Mouse (Mus musculus): ENCODE results near the gene Mapk3. TPM values are rescaled to one million over a fixed set of nuclear protein-coding genes. Genes with fewer than 3 reads are reported as not detected.

Mapk3 gene
- polyA plus RNA-seq, 1 experiment from 2014 or later: 52.1 TPM

- H3K27ac ChIP-seq (ENCODE audit: low read depth, low read length): no peak overlapping the region
- H3K27me3 ChIP-seq (ENCODE audit: control insufficient read depth, insufficient read depth, low read length): no peaks in the 10 kb centered on the region
- H3K4me3 ChIP-seq (ENCODE audit: low read depth, low read length): no peak overlapping the region
- peaks cover 17% of the 10 kb centered on the region for H3K4me1 ChIP-seq (ENCODE audit: control insufficient read depth, insufficient read depth, low read length)
- 88% methylated on average over 7 of the region's 7 CpGs for WGBS (ENCODE audit: insufficient replicate concordance)
- H3K9ac ChIP-seq (ENCODE audit: low read depth, low read length): no peak overlapping the region
- H3K36me3 ChIP-seq (ENCODE audit: control insufficient read depth, insufficient read depth, low read length): peaks cover 43% of the 10 kb centered on the region
- H3K9me3 ChIP-seq (replicated peaks; ENCODE audit: control insufficient read depth, low read length): no peaks in the 10 kb centered on the region
- no peak for ATAC-seq (replicated peaks; ENCODE audit: insufficient number of reproducible peaks, low FRiP score, low TSS enrichment)
- H3K4me2 ChIP-seq: no peak overlapping the region
Observed at GRCm38 (mm10) chr7:126784469-126784868, 25.1 kb downstream of the Mapk3 start.

GRCm38 (mm10) chr7:126785056-126785455 lies 25.7 kb downstream of the Mapk3 start:
- Histone ChIP-seq H3K9ac (ENCODE audit: low read depth, low read length) (no peak overlapping the region), H3K36me3 (ENCODE audit: control insufficient read depth, insufficient read depth, low read length) (peaks cover 45% of the 10 kb centered on the region), H3K9me3 (replicated peaks; ENCODE audit: control insufficient read depth, low read length) (no peaks in the 10 kb centered on the region), H3K4me2 (no peak overlapping the region), H3K27me3 (ENCODE audit: control insufficient read depth, insufficient read depth, low read length) (no peaks in the 10 kb centered on the region), H3K27ac (ENCODE audit: low read depth, low read length) (no peak overlapping the region), H3K4me1 (ENCODE audit: control insufficient read depth, insufficient read depth, low read length) (peaks cover 13% of the 10 kb centered on the region), H3K4me3 (ENCODE audit: low read depth, low read length) (no peak overlapping the region)
- no peak for ATAC-seq (replicated peaks; ENCODE audit: insufficient number of reproducible peaks, low FRiP score, low TSS enrichment)
- WGBS (ENCODE audit: insufficient replicate concordance): 62% methylated on average over 4 of the region's 4 CpGs

GRCm38 (mm10) chr7:126786142-126786541 lies 26.7 kb downstream of the Mapk3 start:
- Histone ChIP-seq H3K9ac (ENCODE audit: low read depth, low read length) (no peak overlapping the region), H3K27me3 (ENCODE audit: control insufficient read depth, insufficient read depth, low read length) (no peaks in the 10 kb centered on the region), H3K4me1 (ENCODE audit: control insufficient read depth, insufficient read depth, low read length) (peaks cover 12% of the 10 kb centered on the region), H3K9me3 (replicated peaks; ENCODE audit: control insufficient read depth, low read length) (no peaks in the 10 kb centered on the region), H3K4me2 (no peak overlapping the region), H3K4me3 (ENCODE audit: low read depth, low read length) (no peak overlapping the region), H3K27ac (ENCODE audit: low read depth, low read length) (no peak overlapping the region), H3K36me3 (ENCODE audit: control insufficient read depth, insufficient read depth, low read length) (peaks cover 47% of the 10 kb centered on the region)
- 90% methylated on average over 14 of the region's 14 CpGs for WGBS (ENCODE audit: insufficient replicate concordance)
- no peak for ATAC-seq (replicated peaks; ENCODE audit: insufficient number of reproducible peaks, low FRiP score, low TSS enrichment)

- Histone ChIP-seq H3K9me3 (replicated peaks; ENCODE audit: control insufficient read depth, low read length) (no peaks in the 10 kb centered on the region), H3K4me2 (no peak overlapping the region), H3K36me3 (ENCODE audit: control insufficient read depth, insufficient read depth, low read length) (peaks cover 47% of the 10 kb centered on the region), H3K4me1 (ENCODE audit: control insufficient read depth, insufficient read depth, low read length) (peaks cover 4% of the 10 kb centered on the region), H3K9ac (ENCODE audit: low read depth, low read length) (no peak overlapping the region), H3K27me3 (ENCODE audit: control insufficient read depth, insufficient read depth, low read length) (no peaks in the 10 kb centered on the region), H3K4me3 (ENCODE audit: low read depth, low read length) (no peak overlapping the region), H3K27ac (ENCODE audit: low read depth, low read length) (no peak overlapping the region)
- ATAC-seq (replicated peaks; ENCODE audit: insufficient number of reproducible peaks, low FRiP score, low TSS enrichment): no peak
- 88% methylated on average over 4 of the region's 4 CpGs for WGBS (ENCODE audit: insufficient replicate concordance)
Observed at GRCm38 (mm10) chr7:126789141-126789540, 29.7 kb downstream of the Mapk3 start.

- H3K27ac ChIP-seq (ENCODE audit: low read depth, low read length): peak within 1 kb of the TSS; percentile 98
- H3K4me2 ChIP-seq: peak within 1 kb of the TSS; percentile 80
- H3K9me3 ChIP-seq (replicated peaks; ENCODE audit: control insufficient read depth, low read length): no peaks in the 10 kb centered on the region
- H3K36me3 ChIP-seq (ENCODE audit: control insufficient read depth, insufficient read depth, low read length): peaks cover 45% of the 10 kb centered on the region
- peaks cover 15% of the 10 kb centered on the region for H3K4me1 ChIP-seq (ENCODE audit: control insufficient read depth, insufficient read depth, low read length)
- H3K9ac ChIP-seq (ENCODE audit: low read depth, low read length): peak within 1 kb of the TSS; percentile 92
- ATAC-seq (replicated peaks; ENCODE audit: insufficient number of reproducible peaks, low FRiP score, low TSS enrichment): peak; percentile 85
- WGBS (ENCODE audit: insufficient replicate concordance): under 1% methylated on average over 80 of the region's 83 CpGs
- peak within 1 kb of the TSS; percentile 76 for H3K4me3 ChIP-seq (ENCODE audit: low read depth, low read length)
- no peaks in the 10 kb centered on the region for H3K27me3 ChIP-seq (ENCODE audit: control insufficient read depth, insufficient read depth, low read length)
Observed at GRCm38 (mm10) chr7:126791851-126792720, 32.7 kb downstream of the Mapk3 start, which contains the start of gene Ppp4c. TSS of gene Ppp4c (minus strand) at chr7:126792496.

- Histone ChIP-seq H3K36me3 (ENCODE audit: control insufficient read depth, insufficient read depth, low read length) (peaks cover 40% of the 10 kb centered on the region), H3K4me1 (ENCODE audit: control insufficient read depth, insufficient read depth, low read length) (peaks cover 18% of the 10 kb centered on the region), H3K27me3 (ENCODE audit: control insufficient read depth, insufficient read depth, low read length) (no peaks in the 10 kb centered on the region), H3K27ac (ENCODE audit: low read depth, low read length) (peak overlapping the region; percentile 98), H3K4me3 (ENCODE audit: low read depth, low read length) (peak overlapping the region; percentile 76), H3K4me2 (peak overlapping the region; percentile 80), H3K9me3 (replicated peaks; ENCODE audit: control insufficient read depth, low read length) (no peaks in the 10 kb centered on the region), H3K9ac (ENCODE audit: low read depth, low read length) (peak overlapping the region; percentile 70)
- ATAC-seq (replicated peaks; ENCODE audit: insufficient number of reproducible peaks, low FRiP score, low TSS enrichment): no peak
- 20% methylated on average over 11 of the region's 11 CpGs for WGBS (ENCODE audit: insufficient replicate concordance)
Observed at GRCm38 (mm10) chr7:126792721-126793443, 33.5 kb downstream of the Mapk3 start.

- H3K27me3 ChIP-seq (ENCODE audit: control insufficient read depth, insufficient read depth, low read length): no peaks in the 10 kb centered on the region
- H3K27ac ChIP-seq (ENCODE audit: low read depth, low read length): no peak overlapping the region
- peak overlapping the region; percentile 80; the same call in 1 of the 2 replicates for H3K4me2 ChIP-seq
- peaks cover 32% of the 10 kb centered on the region for H3K36me3 ChIP-seq (ENCODE audit: control insufficient read depth, insufficient read depth, low read length)
- no peak for ATAC-seq (replicated peaks; ENCODE audit: insufficient number of reproducible peaks, low FRiP score, low TSS enrichment)
- peaks cover 18% of the 10 kb centered on the region for H3K4me1 ChIP-seq (ENCODE audit: control insufficient read depth, insufficient read depth, low read length)
- H3K9me3 ChIP-seq (replicated peaks; ENCODE audit: control insufficient read depth, low read length): no peaks in the 10 kb centered on the region
- WGBS (ENCODE audit: insufficient replicate concordance): 71% methylated on average over 4 of the region's 4 CpGs
- H3K4me3 ChIP-seq (ENCODE audit: low read depth, low read length): no peak overlapping the region
- no peak overlapping the region; the same call in 1 of the 2 replicates for H3K9ac ChIP-seq (ENCODE audit: low read depth, low read length)
Observed at GRCm38 (mm10) chr7:126793456-126794270, 34.3 kb downstream of the Mapk3 start.

GRCm38 (mm10) chr7:126794271-126794605 lies 34.8 kb downstream of the Mapk3 start:
- Histone ChIP-seq H3K4me3 (ENCODE audit: low read depth, low read length) (no peak overlapping the region), H3K4me2 (no peak overlapping the region), H3K27ac (ENCODE audit: low read depth, low read length) (no peak overlapping the region), H3K9ac (ENCODE audit: low read depth, low read length) (no peak overlapping the region), H3K36me3 (ENCODE audit: control insufficient read depth, insufficient read depth, low read length) (peaks cover 28% of the 10 kb centered on the region), H3K27me3 (ENCODE audit: control insufficient read depth, insufficient read depth, low read length) (no peaks in the 10 kb centered on the region), H3K9me3 (replicated peaks; ENCODE audit: control insufficient read depth, low read length) (no peaks in the 10 kb centered on the region), H3K4me1 (ENCODE audit: control insufficient read depth, insufficient read depth, low read length) (peaks cover 18% of the 10 kb centered on the region)
- ATAC-seq (replicated peaks; ENCODE audit: insufficient number of reproducible peaks, low FRiP score, low TSS enrichment): no peak
- WGBS (ENCODE audit: insufficient replicate concordance): 55% methylated on average over 4 of the region's 4 CpGs
